Mouse (Mus musculus) left cerebral cortex, adult 8-10 months (tissue): ENCODE measurements around the gene Maml2. TPM values are rescaled to one million over a fixed set of nuclear protein-coding genes. Genes with fewer than 3 reads are reported as not detected.

Source experiments
- DNase-seq, 2 experiments: peaks; one replicate each; pipeline ENCODE4 v3.0.0; 2022; ENCODE audit warnings: low spot score in 2 of 2
- total RNA-seq, 4 experiments: library from RNA; stranded (reverse); gene quantifications; 2 replicates each; pipeline ENCODE4 v1.2.4; 2022

Maml2 gene
- total RNA-seq, 4 experiments from 2014 or later, result 8.4 to 9.7 (median 8.8) TPM

DNA sequence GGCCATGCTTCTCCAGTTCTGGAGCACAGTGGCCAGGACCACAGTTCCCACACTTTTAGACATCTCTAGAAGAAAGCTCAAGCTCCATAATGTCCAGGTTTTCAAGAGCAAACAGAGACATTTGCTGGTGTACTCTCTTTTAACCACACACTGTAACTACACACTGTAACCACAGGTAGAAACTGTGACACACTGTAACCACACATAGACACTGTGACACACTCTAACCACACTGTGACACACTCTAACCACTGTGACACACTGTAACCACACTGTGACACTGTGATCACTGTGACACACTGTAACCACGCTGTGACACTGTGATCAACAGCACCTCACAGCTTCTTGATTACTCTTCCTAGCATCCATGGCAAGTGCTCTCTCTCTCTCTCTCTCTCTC lies 148.5 kb downstream of the Maml2 start:
- DNase-seq, result no peak

DNA sequence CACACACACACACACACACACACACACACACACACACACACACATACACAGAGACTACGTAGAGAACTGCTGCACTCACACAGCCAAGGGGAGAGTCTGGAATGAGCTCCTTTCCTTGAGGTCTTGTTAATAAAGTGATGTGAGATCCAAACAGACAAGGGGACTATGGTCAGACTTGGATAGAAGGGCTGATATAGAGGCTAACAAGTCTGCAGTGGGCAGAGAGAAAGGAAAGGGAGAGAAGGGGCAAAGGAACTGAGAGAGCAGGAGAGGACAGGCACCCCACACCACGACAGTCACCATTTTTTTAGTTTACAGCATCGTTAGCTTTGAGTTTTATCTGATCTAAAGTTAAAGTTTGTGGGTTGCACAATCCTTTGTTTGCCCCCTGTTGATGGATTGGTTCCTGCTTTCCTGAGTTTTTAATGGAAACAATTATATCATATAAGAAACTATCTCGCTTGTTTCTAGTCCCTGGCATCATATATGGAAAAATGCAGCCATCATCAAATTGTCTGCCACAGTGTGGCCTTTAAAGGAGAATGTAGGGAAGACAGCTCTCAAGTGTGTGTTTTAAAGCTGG lies 149.0 kb downstream of the Maml2 start, which contains the start of gene Gm17571:
TSS of gene Gm17571 (minus strand) at position 51 of the 583 bp plus-strand sequence.
- DNase-seq, result no peak

DNA sequence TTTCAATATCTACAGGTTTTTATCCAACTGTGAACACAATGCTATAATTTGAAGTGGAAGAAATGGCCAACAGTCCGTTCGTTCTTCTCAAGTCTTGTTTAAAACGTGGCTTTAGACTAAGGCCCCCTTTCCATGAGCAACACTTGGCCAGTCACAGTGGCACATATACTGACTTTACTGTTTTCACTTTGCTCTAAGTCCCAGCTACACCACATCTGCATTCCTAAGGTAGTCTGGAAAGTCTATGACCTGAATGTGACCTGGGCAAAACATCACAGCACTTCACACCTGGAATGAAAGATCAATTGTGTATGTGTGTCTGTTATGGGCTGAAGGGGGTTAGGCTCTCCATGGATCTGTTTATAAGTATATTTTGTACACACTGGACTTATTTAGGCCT lies 151.0 kb downstream of the Maml2 start:
- DNase-seq, result no peak

- no peak for DNase-seq
Observed at GRCm38 (mm10) chr9:13454651-13455123, 156.9 kb downstream of the Maml2 start.

GRCm38 (mm10) chr9:13455231-13455630 lies 157.5 kb downstream of the Maml2 start:
- no peak for DNase-seq

DNA sequence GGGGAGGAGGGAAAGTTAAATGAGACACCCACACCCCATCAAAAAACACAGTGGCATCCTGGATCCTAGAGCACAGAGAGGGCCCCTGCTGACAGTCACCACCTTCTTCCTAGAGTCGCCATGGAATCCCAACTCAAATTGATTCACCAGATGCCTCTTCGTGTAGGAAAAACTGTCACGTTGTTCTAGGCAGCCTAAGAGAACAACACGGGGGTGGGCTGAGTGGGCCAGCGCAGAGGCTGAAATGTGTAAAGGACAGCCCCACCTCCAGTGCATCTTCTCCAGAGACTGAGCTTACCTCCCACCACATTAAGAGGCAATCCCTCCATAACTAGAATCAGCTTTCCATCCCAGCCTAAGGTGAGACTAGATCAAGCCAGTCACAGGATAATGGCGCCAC lies 160.0 kb downstream of the Maml2 start:
- peak in 1 of 2 experiments; percentile 39 for DNase-seq

GRCm38 (mm10) chr9:13459371-13459770 lies 161.6 kb downstream of the Maml2 start:
- DNase-seq, result no peak

DNA sequence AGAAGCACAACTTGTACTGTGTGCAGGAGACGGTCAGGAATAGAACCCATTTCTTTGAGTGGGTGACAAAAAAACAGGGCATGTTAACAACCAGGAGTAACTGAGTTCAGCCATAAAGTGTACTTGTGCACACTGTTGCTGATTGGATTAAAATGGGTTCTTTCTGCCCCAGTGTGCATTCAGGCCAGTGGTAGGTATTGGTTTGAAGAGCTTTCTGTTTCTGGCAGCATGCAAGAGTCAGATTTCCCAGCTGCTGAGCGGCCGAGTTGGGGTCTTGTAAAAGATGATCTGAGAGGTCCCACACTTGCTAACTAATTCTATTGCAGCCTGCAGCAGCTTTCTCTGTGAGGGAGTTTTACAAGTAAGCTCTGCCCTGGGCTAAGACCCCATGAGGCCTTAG lies 162.3 kb downstream of the Maml2 start:
- no peak for DNase-seq

DNA sequence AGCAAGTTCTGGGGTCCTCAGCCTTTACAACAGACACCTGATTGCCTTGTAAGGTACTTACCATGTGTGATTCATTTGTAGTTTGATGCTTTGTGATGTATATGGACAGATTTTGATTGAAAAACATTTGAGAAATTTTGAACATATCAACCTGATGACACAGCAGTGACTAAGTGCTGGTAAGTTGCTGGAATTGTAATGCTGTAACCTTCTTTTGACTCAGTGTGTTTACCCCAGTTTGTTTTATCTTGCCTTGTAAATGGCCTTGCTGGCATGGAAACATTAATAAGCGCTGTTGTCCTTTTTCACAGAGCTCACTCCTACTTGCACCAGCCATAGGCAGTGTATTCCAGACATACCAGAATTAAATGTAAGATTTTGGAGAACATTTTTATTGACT lies 163.2 kb downstream of the Maml2 start:
- DNase-seq, result no peak

GRCm38 (mm10) chr9:13465358-13466020 lies 167.7 kb downstream of the Maml2 start:
- no peak for DNase-seq

GRCm38 (mm10) chr9:13466351-13466750 lies 168.6 kb downstream of the Maml2 start:
- no peak for DNase-seq

- DNase-seq, result no peak
Observed at GRCm38 (mm10) chr9:13466816-13467215, 169.1 kb downstream of the Maml2 start.

GRCm38 (mm10) chr9:13467745-13468144 lies 170.0 kb downstream of the Maml2 start:
- no peak for DNase-seq

DNA sequence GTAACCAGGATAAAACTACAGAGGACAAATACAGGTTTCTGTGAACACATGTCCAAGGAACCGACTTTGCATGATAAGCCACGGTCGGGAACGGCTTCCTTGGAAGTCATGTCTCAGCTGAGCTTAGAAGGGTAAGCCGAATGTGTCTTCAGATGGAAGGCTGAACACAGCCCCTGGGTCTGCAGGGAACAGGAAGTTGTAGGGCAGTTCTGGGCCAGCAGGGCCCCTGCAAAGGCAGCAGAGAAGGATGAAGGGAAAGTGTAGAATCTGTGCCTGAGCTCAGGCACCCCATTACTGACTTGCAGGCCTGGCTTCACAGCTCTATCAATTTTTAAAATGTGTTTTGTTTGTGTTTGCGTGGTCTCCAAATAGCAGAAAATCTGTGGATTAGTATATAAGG lies 171.0 kb downstream of the Maml2 start:
- DNase-seq, result no peak

DNA sequence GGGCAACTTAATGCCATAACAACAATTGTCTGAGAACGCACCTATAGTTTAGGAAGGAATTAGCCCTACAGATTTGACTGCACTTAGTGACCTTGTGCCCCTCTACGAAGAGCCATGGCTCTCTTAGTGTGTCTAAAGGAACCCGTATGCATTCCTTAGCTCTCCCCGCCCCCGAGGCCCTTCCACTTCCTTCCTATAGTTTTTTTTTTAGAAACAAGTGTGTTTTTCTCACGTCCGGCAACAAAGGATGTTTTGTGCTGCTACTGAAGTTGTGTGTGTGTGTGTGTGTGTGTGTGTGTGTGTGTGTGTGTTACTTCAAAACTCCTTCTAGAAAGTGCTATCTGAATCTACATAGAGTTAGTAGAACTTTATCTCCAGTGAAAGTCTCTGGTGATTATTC lies 172.3 kb downstream of the Maml2 start:
- no peak for DNase-seq

DNA sequence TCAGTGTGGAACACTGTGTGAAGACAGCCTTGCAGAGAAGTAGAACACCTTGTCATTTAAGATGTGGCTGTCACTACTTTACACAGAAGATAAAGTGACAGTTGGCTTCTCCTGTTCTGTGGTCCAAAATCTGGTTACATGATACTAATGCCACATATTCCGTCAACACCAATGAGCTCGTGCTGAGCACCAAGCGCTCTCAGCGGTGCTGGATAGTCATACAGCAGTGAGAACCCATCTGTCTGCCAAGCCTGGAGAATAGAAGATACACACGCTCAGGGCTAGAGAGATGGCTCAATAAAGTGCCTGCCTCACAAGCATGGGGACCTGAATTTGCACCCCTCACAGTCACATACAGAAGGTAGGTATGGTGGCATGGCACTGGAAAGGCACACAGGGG lies 177.2 kb downstream of the Maml2 start:
- DNase-seq, result no peak

- no peak for DNase-seq
Observed at GRCm38 (mm10) chr9:13479275-13479674, 181.5 kb downstream of the Maml2 start.

GRCm38 (mm10) chr9:13483199-13484068 lies 185.7 kb downstream of the Maml2 start:
- DNase-seq, result no peak

- peak in 1 of 2 experiments; percentile 21 for DNase-seq
Observed at GRCm38 (mm10) chr9:13484267-13485240, 186.8 kb downstream of the Maml2 start.

- DNase-seq, result no peak
Observed at GRCm38 (mm10) chr9:13485914-13486313, 188.2 kb downstream of the Maml2 start.

DNA sequence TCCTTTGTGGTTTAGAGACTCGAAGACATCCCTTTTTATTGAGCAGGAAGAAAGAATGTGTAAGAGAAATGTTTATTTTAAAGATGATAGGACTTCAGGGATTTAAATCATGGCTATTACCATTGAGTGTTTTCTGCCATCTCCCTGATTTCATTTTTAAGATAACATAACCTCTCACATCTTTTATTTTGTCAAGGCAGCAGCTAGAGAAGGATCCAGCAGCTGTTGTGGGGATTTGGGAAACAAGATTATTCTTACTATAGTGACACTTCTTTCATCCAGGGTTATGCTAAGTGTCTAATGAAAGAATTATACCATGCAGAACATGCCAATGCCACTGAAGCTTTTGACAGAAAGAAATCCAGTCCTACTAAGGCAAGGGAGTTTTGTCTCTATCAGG lies 193.3 kb downstream of the Maml2 start:
- DNase-seq, result no peak
